Mouse (Mus musculus): ENCODE results near the gene Rptor.

DNA sequence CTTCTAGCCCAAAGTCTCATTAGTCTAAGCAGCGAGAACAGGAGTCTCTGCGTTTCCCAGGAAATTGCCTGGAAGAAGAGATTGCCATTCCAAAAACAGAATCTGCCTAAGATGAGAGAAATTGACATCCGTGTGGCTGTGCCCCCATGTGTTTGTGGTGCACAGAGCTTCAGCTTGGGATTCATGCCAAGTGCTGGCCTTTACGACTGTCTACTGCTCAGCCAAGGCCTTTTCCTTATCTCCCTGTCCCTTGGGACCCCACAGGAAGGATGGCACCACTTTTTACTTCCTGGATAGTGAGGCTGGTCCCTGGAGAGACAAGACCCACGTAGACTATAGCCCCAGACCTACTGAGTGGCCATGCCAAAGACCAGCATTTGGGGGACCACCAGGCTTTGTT lies 206.6 kb downstream of the Rptor start:
- TF ChIP-seq CTCF (IDR thresholded peaks at IDR 0.05; ENCODE audit: low read depth), result no peak
- no peak for TF ChIP-seq EP300 (IDR thresholded peaks at IDR 0.05; ENCODE audit: low read depth)
